Mouse (Mus musculus) c-Kit-positive CD71-negative TER-119-negative erythroid progenitor cells, embryonic 14.5 days (primary cell): Measurements from ENCODE around the gene Myo3b.
"Not testable (repeated sequence)": the region's sequence is repeated elsewhere in the genome, so short reads cannot be mapped to it uniquely, and the experiment has no call there.

Source experiments
- DNase-seq: peaks from one replicate; pipeline ENCODE4 v3.0.0-alpha.2; 2013; ENCODE audit warnings: low read depth

The Myo3b gene

GRCm38 (mm10) chr2:70195418-70196248 lies 156.7 kb downstream of the Myo3b start:
- no peak for DNase-seq

GRCm38 (mm10) chr2:70201796-70202555 lies 163.1 kb downstream of the Myo3b start:
- no peak for DNase-seq

GRCm38 (mm10) chr2:70202578-70203167 lies 163.7 kb downstream of the Myo3b start:
- no peak for DNase-seq

- DNase-seq, result no peak
Measured at GRCm38 (mm10) chr2:70208411-70208810, 169.5 kb downstream of the Myo3b start.

- no peak for DNase-seq
Measured at GRCm38 (mm10) chr2:70209790-70210189, 170.9 kb downstream of the Myo3b start.

- DNase-seq, result no peak
Measured at GRCm38 (mm10) chr2:70210427-70211332, 171.8 kb downstream of the Myo3b start.

GRCm38 (mm10) chr2:70214401-70214800 lies 175.5 kb downstream of the Myo3b start:
- no peak for DNase-seq

GRCm38 (mm10) chr2:70217800-70218199 lies 178.9 kb downstream of the Myo3b start:
- no peak for DNase-seq

- DNase-seq, result no peak
Measured at GRCm38 (mm10) chr2:70218469-70218868, 179.5 kb downstream of the Myo3b start.

- peak; percentile 9 for DNase-seq
Measured at GRCm38 (mm10) chr2:70226679-70227078, 187.8 kb downstream of the Myo3b start.

GRCm38 (mm10) chr2:70234450-70234849 lies 195.5 kb downstream of the Myo3b start:
- DNase-seq, result not testable (repeated sequence)

GRCm38 (mm10) chr2:70245981-70246380 lies 207.1 kb downstream of the Myo3b start:
- DNase-seq, result no peak

- no peak for DNase-seq
Measured at GRCm38 (mm10) chr2:70248616-70249015, 209.7 kb downstream of the Myo3b start.

- no peak for DNase-seq
Measured at GRCm38 (mm10) chr2:70249872-70250271, 210.9 kb downstream of the Myo3b start.

- no peak for DNase-seq
Measured at GRCm38 (mm10) chr2:70251256-70251655, 212.3 kb downstream of the Myo3b start.

- DNase-seq, result no peak
Measured at GRCm38 (mm10) chr2:70259357-70260000, 220.6 kb downstream of the Myo3b start.

- no peak for DNase-seq
Measured at GRCm38 (mm10) chr2:70260646-70261195, 221.8 kb downstream of the Myo3b start.

GRCm38 (mm10) chr2:70261703-70262564 lies 223.0 kb downstream of the Myo3b start:
- DNase-seq, result peak; percentile 19

GRCm38 (mm10) chr2:70262565-70263082 lies 223.7 kb downstream of the Myo3b start:
- DNase-seq, result no peak
